Mouse (Mus musculus) lung, postnatal 0 days (tissue): ENCODE measurements around the gene Gas2. TPM values are rescaled to one million over a fixed set of nuclear protein-coding genes. Genes with fewer than 3 reads are reported as not detected.

Source experiments
- ATAC-seq: fragments of 200-750 bp; cut with Nextera tagmentation; 2 replicates; pipeline ENCODE4 v1.8.0; 2017; ENCODE audit warnings: moderate library complexity
- DNase-seq: peaks from one replicate; pipeline ENCODE4 v3.0.0-alpha.2; 2016; ENCODE audit warnings: low spot score
- H3K27ac ChIP-seq: fragments of 300-500 bp; sonication (generic); 2 replicates; pipeline ENCODE4 v1.5.1; 2014; ENCODE audit warnings: antibody characterized with exemption, mild to moderate bottlenecking, low read length, mixed read lengths
- H3K27me3 ChIP-seq: fragments of 300-500 bp; sonication (generic); replicated peaks from 2 replicates; pipeline ENCODE4 v1.6.1; 2014; ENCODE audit warnings: low read length, mixed read lengths; ENCODE audit not compliant: insufficient read depth
- H3K36me3 ChIP-seq: fragments of 300-500 bp; sonication (generic); 2 replicates; pipeline ENCODE4 v1.6.1; 2014; ENCODE audit warnings: low read length, mixed read lengths; ENCODE audit not compliant: insufficient read depth
- H3K4me1 ChIP-seq: fragments of 300-500 bp; sonication (generic); 2 replicates; pipeline ENCODE4 v1.6.1; 2014; ENCODE audit warnings: antibody characterized with exemption, low read depth, low read length, mixed read lengths; ENCODE audit not compliant: insufficient read depth
- H3K4me2 ChIP-seq: fragments of 300-500 bp; sonication (generic); replicated peaks from 2 replicates; pipeline ENCODE4 v1.6.1; 2014; ENCODE audit warnings: low read depth, mild to moderate bottlenecking, low read length, moderate library complexity, mixed read lengths
- H3K4me3 ChIP-seq: fragments of 300-500 bp; sonication (generic); 2 replicates; pipeline ENCODE4 v1.5.1; 2014; ENCODE audit warnings: low read depth, low read length
- H3K9ac ChIP-seq: fragments of 300-500 bp; sonication (generic); replicated peaks from 2 replicates; pipeline ENCODE4 v1.6.1; 2014; ENCODE audit warnings: low read depth, mild to moderate bottlenecking
- H3K9me3 ChIP-seq: fragments of 300-500 bp; sonication (generic); 2 replicates; pipeline ENCODE4 v1.6.1; 2016; ENCODE audit warnings: low read length, mixed read lengths
- CTCF ChIP-seq: IDR thresholded peaks from 2 replicates; pipeline ENCODE4 v1.5.1; 2016; ENCODE audit warnings: antibody characterized with exemption, mild to moderate bottlenecking
- EP300 ChIP-seq: IDR thresholded peaks from 2 replicates; pipeline ENCODE4 v1.6.1; 2016; ENCODE audit warnings: antibody characterized with exemption, mild to moderate bottlenecking, control low read depth
- WGBS: fragments of 180-500 bp; shearing (Covaris S2); extraction: QIAGEN DNeasy Blood & Tissue Kit; methylation state at CpG from one replicate; pipeline ENCODE4 v1.1.7; 2014; 5-methylcytosine and 5-hydroxymethylcytosine counted together
- polyA plus RNA-seq: library from polyadenylated mRNA; unstranded; fragments of >200 nt; fragmentation: Nextera tagmentation; extraction: Ambion mirVana; gene quantifications from 2 replicates; pipeline ENCODE4 v1.2.1, GENCODE M21; 2015

Gene Gas2
- polyA plus RNA-seq, 1 experiment from 2014 or later: 4.0 TPM

DNA sequence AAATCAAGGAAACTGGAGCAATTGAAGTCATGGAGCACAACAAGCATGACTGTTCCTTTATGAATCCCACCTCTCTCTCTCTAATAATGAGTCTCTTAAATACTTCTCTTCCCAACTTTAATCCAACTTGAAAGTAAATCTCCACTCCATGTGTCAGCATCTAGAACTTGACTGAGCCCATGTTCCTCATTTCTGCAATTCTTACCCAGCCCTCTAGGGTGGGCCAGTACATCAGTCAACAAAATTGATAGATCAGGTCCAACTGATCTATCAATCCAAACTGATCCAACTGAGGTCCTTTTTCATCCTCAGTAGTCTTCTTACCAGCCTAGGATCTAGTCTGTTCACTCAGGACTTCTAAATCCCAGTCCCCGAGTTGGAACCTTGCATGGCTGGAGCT, 153.4 kb downstream of the Gas2 start:
- Histone ChIP-seq H3K4me1 (no peaks in the 10 kb centered on the region), H3K36me3 (no peaks in the 10 kb centered on the region), H3K9ac (no peak overlapping the region), H3K4me3 (no peak overlapping the region), H3K27ac (no peak overlapping the region), H3K4me2 (no peak overlapping the region), H3K27me3 (no peaks in the 10 kb centered on the region), H3K9me3 (no peaks in the 10 kb centered on the region)
- TF ChIP-seq EP300 (no peak), CTCF (no peak)
- 76% methylated on average over 1 of the region's 1 CpGs for WGBS
- DNase-seq (no peak), ATAC-seq (no peak)

GRCm38 (mm10) chr7:52015628-52016027, 153.8 kb downstream of the Gas2 start, which contains the start of gene 1700015G11Rik:
Gene 1700015G11Rik (minus strand): TSS chr7:52015728.
- Histone ChIP-seq H3K4me3 (no peak within 1 kb of the TSS), H3K27ac (no peak within 1 kb of the TSS), H3K9me3 (no peaks in the 10 kb centered on the region), H3K4me1 (no peaks in the 10 kb centered on the region), H3K36me3 (no peaks in the 10 kb centered on the region), H3K9ac (no peak within 1 kb of the TSS), H3K27me3 (no peaks in the 10 kb centered on the region), H3K4me2 (no peak within 1 kb of the TSS)
- TF ChIP-seq CTCF: no peak
- TF ChIP-seq EP300: no peak
- 73% methylated on average over 3 of the region's 3 CpGs for WGBS
- no peak for ATAC-seq
- DNase-seq: no peak

DNA sequence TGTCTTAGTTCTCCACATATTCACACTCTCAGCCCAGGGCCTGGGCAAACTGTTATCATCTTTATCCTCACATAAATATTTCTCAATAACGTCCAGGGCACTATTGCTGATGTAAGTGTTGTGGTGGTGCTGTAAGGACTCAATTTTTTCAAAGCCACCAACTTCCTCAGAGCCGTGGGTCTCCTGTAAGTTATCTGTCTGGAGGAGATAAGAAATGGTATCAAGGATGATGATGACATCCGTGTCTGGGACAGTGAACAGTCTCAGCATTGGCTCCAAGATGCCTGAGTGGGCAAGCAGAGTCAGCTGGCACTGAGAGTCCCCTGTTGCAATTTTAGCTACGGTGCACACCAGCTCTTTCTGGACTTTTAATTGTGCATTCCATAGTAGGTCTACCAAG, 160.2 kb downstream of the Gas2 start:
- H3K27me3 ChIP-seq: no peaks in the 10 kb centered on the region

GRCm38 (mm10) chr7:52024050-52024626, 162.3 kb downstream of the Gas2 start:
- Histone ChIP-seq H3K4me2 (no peak overlapping the region), H3K27me3 (no peaks in the 10 kb centered on the region), H3K9me3 (no peaks in the 10 kb centered on the region), H3K27ac (no peak overlapping the region), H3K9ac (no peak overlapping the region), H3K4me1 (no peaks in the 10 kb centered on the region), H3K4me3 (no peak overlapping the region), H3K36me3 (no peaks in the 10 kb centered on the region)
- WGBS: 80% methylated on average over 5 of the region's 5 CpGs
- TF ChIP-seq CTCF (no peak), EP300 (no peak)
- DNase-seq: no peak
- no peak for ATAC-seq

More for the DNA sequence above, 160.2 kb downstream of the Gas2 start:
- TF ChIP-seq CTCF (no peak), EP300 (no peak)
- no peak overlapping the region for H3K4me2 ChIP-seq
- no peak overlapping the region for H3K4me3 ChIP-seq
- no peak overlapping the region for H3K9ac ChIP-seq
- H3K36me3 ChIP-seq: no peaks in the 10 kb centered on the region
- DNase-seq: no peak
- 66% methylated on average over 4 of the region's 4 CpGs for WGBS
- no peak for ATAC-seq
- no peaks in the 10 kb centered on the region for H3K9me3 ChIP-seq
- no peaks in the 10 kb centered on the region for H3K4me1 ChIP-seq
- no peak overlapping the region for H3K27ac ChIP-seq

- 49% methylated on average over 8 of the region's 8 CpGs for WGBS
- no peak overlapping the region for H3K27ac ChIP-seq
- H3K4me2 ChIP-seq: no peak overlapping the region
- DNase-seq: peak; percentile 61
- H3K4me1 ChIP-seq: no peaks in the 10 kb centered on the region
- H3K9me3 ChIP-seq: no peaks in the 10 kb centered on the region
- H3K9ac ChIP-seq: no peak overlapping the region
- no peak for ATAC-seq
- no peak overlapping the region for H3K4me3 ChIP-seq
- TF ChIP-seq CTCF (peak; percentile 63), EP300 (no peak)
- no peaks in the 10 kb centered on the region for H3K27me3 ChIP-seq
- H3K36me3 ChIP-seq: no peaks in the 10 kb centered on the region
Measured at GRCm38 (mm10) chr7:52037600-52038582, 176.1 kb downstream of the Gas2 start.

Other genes with a start within 250 kb of the Gas2 start
- gene Slc17a6, start 240.0 kb upstream of the Gas2 start, polyA plus RNA-seq: not detected in 2 replicates
- 4.6 and 5.1 TPM in 2 replicates for gene Fancf, start 252 bp downstream of the Gas2 start, polyA plus RNA-seq
- gene Svip, start 144.0 kb downstream of the Gas2 start, polyA plus RNA-seq: 4.6 and 5.3 TPM in 2 replicates
- not detected in 2 replicates for gene 1700015G11Rik, start 153.7 kb downstream of the Gas2 start, polyA plus RNA-seq